Mouse (Mus musculus) Patski (cell line): ENCODE results near the gene Lrp2. TPM values are rescaled to one million over a fixed set of nuclear protein-coding genes. Genes with fewer than 3 reads are reported as not detected.

ENCODE experiments used
- ATAC-seq: fragments of 100-300 bp; one replicate; pipeline ENCODE4 v1.8.0; 2021
- CTCF ChIA-PET: fragments of 350-600 bp; sonication (Branson Sonifier 250); formaldehyde crosslinking; loops from one replicate; lab custom pipeline; 2022; ENCODE audit warnings: inconsistent platforms; lab: Charles Lee
- POLR2A ChIA-PET: fragments of 350-600 bp; sonication (Branson Sonifier 250); formaldehyde crosslinking; loops from one replicate; lab custom pipeline; 2022; ENCODE audit warnings: antibody characterized with exemption, inconsistent platforms; lab: Charles Lee
- DNase-seq: peaks from one replicate; pipeline ENCODE4 v3.0.0-alpha.2; 2011; ENCODE audit warnings: low read depth, low spot score
- H3K27me3 ChIP-seq: fragments of 371-371 bp; one replicate; pipeline ENCODE4 v1.5.1; 2021
- CTCF ChIP-seq: fragments of 100-300 bp; IDR thresholded peaks from one replicate; pipeline ENCODE4 v1.5.1; 2021
- in situ Hi-C: fragments of 300-500 bp; cut with MboI; formaldehyde crosslinking; loops from 3 replicates; pipeline ENCODE4 v1.11.1; 2018; ENCODE audit warnings: low pct_unique_long_range_greater_than_20kb, mixed read lengths
- polyA plus RNA-seq: library from polyadenylated mRNA; unstranded; gene quantifications from one replicate; pipeline ENCODE4 v1.2.3, GENCODE M21; 2021

The Lrp2 gene
- polyA plus RNA-seq, 1 experiment from 2014 or later = 39.0 TPM

DNA sequence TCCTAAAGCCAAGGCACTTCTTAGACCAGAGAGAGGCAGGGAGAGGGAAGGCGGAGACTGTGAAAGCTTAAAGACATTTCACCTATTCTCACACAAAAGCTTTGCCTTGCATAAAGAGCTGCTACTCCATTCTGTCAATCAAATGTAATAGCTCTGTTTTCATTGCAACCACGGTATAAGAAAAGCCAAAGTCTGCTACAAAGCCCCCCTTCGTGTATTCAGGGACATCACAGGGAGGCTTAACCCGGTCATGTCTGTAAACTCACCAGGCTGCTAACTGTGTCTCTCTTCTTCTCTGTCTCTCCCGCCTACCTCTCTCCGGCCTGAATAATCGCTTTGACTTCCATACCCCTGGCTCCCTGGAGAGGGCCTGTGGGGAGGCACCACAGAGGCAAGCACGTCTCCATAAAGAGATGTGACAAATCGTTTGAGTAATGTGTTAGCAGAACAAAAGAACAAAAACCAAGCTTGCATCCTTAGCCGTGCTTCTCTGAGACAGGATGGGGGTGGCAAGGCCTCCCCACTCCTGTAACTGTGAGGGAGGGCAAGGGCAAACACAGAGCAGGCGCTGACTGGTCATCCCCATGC is 167.5 kb downstream of the Lrp2 start:
- H3K27me3 ChIP-seq = no peaks in the 10 kb centered on the region
- ATAC-seq (no peak), DNase-seq (no peak)
- ChIA-PET CTCF (interaction anchor here (1.7 to 2.2 kb wide), 2 partner anchors 9 to 142 kb away, joined by 5 to 7 read pairs; no protein-coding TSS in a partner anchor), POLR2A (no interaction called here)
- no peak for TF ChIP-seq CTCF
- in situ Hi-C loops = no loop called here

DNA sequence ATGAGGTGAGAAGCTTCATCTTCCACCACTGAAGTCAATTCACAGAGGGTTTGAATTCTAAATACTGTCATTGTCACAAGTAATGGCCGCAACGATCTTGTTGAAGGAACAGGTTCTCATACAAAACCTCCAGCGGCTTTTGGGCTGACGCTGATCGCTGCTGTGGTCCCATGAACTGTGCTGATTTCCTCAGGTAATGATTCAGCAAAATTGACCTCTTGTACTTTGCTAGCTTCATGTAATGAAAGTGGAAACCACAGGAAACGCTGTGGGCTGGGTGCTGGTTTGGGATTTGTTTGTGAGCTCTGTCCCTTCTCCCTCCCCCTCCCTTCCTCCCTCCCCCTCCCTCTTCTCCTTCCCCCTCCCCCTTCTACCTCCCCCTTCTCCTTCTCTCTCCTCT is 170.8 kb downstream of the Lrp2 start:
- no peak for TF ChIP-seq CTCF
- H3K27me3 ChIP-seq = no peaks in the 10 kb centered on the region
- in situ Hi-C loops = no loop called here
- ChIA-PET POLR2A (no interaction called here), CTCF (no interaction called here)
- no peak for ATAC-seq
- no peak for DNase-seq

DNA sequence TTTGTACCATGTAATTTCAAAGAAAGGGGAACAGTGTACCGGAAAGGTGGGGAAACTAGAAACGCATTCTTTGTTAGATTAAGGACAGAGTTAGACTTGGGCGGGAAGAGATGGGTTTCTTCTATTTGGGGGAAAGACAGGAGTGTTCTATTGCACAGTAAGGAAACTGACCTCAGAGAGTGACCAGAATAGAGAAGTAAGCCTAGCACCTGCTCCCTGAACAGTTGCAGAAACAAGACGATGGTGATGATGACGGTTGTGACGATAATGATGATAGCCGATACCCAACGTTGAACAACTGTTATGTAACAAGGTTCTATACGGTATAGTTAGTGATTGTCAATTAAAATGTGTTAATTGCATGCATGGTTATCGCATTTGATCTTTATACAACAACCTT is 171.3 kb downstream of the Lrp2 start:
- in situ Hi-C loops = no loop called here
- DNase-seq (no peak), ATAC-seq (no peak)
- ChIA-PET POLR2A (no interaction called here), CTCF (no interaction called here)
- TF ChIP-seq CTCF = no peak
- no peaks in the 10 kb centered on the region for H3K27me3 ChIP-seq

DNA sequence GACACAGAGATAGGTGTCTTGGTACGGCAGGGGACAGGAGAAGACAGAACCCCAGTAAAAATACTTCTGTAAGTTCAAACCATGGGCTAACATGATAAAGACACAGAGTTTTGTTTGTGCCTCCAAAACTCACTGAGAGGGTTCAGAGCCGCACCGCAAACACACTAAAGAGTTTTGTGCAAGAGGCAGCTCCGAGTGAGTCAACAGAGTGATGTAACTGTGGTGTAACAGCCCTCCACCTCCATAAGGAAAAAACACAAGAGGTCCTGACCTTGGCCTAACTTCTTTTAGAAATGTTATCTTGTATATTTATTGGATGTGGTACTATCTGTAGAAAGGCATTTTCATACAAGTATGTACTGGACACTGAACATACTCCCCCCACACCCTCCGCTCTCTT is 180.2 kb downstream of the Lrp2 start:
- ATAC-seq = no peak

DNA sequence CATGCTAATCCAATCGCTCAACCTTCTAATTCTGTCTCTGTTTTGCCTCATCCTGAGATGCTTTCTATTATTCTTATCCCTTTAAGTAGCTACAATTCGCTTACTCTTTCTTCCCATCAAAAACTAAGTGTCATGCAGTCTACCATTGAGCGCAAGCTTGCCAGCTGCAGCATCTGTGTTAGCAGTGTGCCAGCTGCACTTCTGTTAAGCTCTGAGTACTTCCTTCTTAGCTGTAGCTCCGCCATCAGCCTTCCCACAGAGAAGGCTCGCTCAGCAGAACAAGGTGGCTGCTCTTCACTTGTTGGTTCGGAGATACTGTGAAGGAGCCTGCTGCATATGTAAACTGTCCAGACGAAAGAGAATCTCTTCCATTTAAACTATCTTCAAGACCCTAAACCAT is 183.6 kb downstream of the Lrp2 start:
- DNase-seq = no peak
- ATAC-seq = no peak
- POLR2A ChIA-PET = no interaction called here
- CTCF ChIA-PET = interaction anchor here (1.0 to 3.0 kb wide), 2 partner anchors 26 to 126 kb away, joined by 4 to 16 read pairs; no protein-coding TSS in a partner anchor
- no peaks in the 10 kb centered on the region for H3K27me3 ChIP-seq
- in situ Hi-C loops = no loop called here
- TF ChIP-seq CTCF = no peak

More for the DNA sequence above, 180.2 kb downstream of the Lrp2 start:
- H3K27me3 ChIP-seq = no peaks in the 10 kb centered on the region
- ChIA-PET CTCF (no interaction called here), POLR2A (no interaction called here)
- DNase-seq = no peak
- no peak for TF ChIP-seq CTCF
- in situ Hi-C loops = no loop called here

DNA sequence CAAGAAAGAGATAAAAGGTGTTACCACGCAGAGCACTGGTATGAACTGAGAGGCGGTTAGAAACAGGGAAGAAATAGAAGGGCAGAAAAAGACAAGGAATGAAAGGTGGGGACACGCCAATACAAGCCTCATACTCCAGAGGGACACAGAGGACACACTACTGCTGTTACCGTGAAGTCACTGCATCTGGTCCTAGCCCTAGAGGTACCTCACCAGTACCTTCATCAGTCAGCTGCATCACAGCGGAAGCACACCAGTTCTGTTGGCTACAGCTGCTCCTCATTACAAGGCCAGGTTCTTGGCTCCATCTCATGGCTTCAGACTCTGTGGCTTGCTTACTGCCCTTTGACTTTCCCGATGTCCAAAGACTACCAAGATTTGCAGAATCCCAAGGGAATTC is 184.0 kb downstream of the Lrp2 start:
- no peak for ATAC-seq
- CTCF ChIA-PET = interaction anchor here (1.0 to 3.0 kb wide), 4 partner anchors 15 to 126 kb away, joined by 3 to 16 read pairs (median 6); no protein-coding TSS in a partner anchor
- POLR2A ChIA-PET = interaction anchor here (1.1 kb wide), 1 partner anchor 19 kb away, joined by 3 read pairs; no protein-coding TSS in a partner anchor
- in situ Hi-C loops = no loop called here
- no peaks in the 10 kb centered on the region for H3K27me3 ChIP-seq
- TF ChIP-seq CTCF = no peak
- DNase-seq = no peak

DNA sequence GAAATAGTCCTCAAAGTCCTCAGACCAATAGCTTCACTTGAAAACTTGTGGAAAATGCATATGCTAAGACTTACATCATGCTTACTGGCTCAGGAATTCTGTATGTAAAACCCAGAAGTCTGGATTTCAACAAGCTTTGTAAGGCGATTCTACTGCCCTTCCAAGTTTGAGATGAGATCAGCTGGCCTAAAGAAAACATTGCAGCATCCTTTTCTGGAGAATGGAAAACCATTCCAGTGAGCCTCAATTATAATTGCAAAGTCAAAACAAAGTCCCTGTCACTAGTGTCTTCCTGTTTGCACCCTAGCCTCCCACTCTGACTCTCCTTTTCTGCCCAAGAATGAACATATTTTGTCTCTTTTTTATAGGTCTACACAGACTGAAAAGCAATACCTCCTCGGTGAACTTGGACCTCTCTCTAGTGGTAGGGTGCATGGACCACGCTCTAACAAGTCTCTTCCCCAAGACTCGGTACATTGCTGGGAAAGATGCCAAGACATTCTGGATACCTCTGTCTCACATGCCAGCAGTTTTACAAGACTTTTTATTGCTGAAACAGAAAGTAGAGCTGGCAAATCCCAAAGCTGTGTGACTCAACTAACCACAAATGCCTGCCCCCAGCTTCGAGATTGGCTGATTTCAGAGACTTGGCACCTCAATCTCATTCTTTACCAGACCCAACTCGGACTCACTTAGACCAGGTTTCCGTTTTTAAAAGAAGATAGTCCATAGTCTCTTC is 184.8 kb downstream of the Lrp2 start:
- peak; percentile 96 for DNase-seq
- ATAC-seq = peak; percentile 89
- ChIA-PET CTCF (interaction anchor here (0.7 to 3.0 kb wide), 5 partner anchors 16 to 125 kb away, joined by 3 to 16 read pairs (median 5); no protein-coding TSS in a partner anchor), POLR2A (interaction anchor here (0.8 to 1.1 kb wide), 2 partner anchors 18 to 30 kb away, joined by 3 read pairs; no protein-coding TSS in a partner anchor)
- no peaks in the 10 kb centered on the region for H3K27me3 ChIP-seq
- in situ Hi-C loops = no loop called here
- peak; percentile 23 for TF ChIP-seq CTCF

DNA sequence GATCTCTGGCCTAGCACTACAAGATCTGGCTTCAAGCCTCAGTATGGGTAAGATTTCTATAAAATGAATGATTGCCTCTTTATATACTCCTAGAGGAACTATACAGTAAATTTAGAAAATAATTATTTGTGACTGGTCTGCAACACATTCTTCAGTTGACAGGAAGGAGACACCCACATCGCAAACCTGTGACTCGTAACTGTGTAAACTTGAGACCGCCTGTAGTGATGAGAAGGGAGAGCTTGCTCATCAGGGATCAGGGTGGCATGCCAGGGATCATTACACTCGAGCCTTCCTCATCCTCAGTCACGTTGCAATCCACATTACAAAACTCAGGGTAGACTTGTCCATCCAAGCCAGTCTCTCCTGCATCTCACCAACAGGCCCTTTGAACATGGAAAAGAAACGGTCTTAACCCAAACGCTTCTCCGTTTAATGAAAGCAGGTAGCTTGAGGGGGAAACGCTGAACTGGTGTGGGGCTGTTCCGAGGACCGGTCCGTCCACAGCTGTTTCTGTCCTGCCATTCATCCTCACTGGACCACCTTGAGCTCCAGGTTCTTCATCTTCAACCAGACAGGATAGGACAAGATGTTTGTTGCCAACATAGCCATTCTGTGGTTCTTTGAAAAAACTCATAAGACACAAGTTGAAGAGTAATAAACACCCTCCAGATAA is 189.0 kb downstream of the Lrp2 start:
- ChIA-PET POLR2A (no interaction called here), CTCF (no interaction called here)
- no peaks in the 10 kb centered on the region for H3K27me3 ChIP-seq
- TF ChIP-seq CTCF = no peak
- DNase-seq (no peak), ATAC-seq (no peak)
- in situ Hi-C loops = no loop called here

DNA sequence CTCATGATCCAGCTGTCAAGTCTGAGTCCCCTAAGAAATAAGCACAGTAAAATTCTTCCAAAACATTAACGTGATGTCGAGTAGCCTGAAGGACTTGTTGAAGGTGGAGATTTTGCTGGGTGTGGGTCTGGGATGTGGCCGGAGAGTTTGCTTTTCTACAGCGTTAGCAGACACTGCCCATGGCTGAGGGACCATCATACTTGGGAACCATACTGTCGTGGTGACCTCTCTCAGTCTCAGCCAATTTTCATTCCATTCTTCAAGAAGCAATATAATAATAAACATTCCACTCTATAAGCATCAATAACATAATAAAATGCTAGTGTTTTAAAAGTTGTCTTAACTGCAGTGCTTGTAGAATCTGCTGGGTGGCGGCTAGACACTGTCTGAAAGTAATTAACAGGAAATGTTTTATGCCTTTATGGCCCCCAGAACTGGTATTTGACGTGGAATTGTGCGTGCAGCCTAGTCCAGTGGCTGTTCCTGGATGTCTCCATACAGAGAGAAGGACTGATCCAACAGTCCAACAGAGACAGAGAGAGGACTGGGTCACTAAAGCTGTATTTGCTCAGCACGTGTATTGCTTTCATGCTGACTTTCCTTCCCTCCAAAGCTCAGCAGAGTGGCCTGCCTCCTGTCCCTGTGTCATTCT is 190.1 kb downstream of the Lrp2 start:
- ATAC-seq (no peak), DNase-seq (no peak)
- H3K27me3 ChIP-seq = no peaks in the 10 kb centered on the region
- no peak for TF ChIP-seq CTCF
- ChIA-PET CTCF (no interaction called here), POLR2A (no interaction called here)
- in situ Hi-C loops = no loop called here

DNA sequence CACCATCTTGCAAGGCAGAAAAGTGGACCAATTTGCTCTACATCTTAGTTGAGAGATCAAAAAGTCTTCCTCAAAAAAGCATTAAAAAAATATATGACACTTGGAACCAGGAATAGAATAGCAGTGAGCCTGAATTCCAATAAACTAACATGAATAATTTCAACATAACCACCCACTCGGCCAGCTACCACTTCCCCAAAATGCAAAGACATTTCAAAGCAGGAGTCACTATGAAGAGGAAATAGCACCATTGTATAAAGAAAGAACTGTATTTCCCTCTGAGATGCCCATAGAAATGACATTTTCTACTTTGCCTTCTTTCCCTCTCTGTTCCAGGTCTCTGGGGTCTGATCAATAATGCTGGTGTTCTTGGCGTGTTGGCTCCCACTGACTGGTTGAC is 191.9 kb downstream of the Lrp2 start:
- H3K27me3 ChIP-seq = no peaks in the 10 kb centered on the region
- DNase-seq = no peak
- no peak for ATAC-seq
- POLR2A ChIA-PET = no interaction called here
- CTCF ChIA-PET = interaction anchor here (1.0 kb wide), 1 partner anchor 11 kb away, joined by 3 read pairs; no protein-coding TSS in a partner anchor
- in situ Hi-C loops = no loop called here
- no peak for TF ChIP-seq CTCF
